Mouse (Mus musculus) CH12.LX (cell line): ENCODE results near the gene Hcrtr1.

Experiments
- BHLHE40 ChIP-seq: IDR thresholded peaks from 2 replicates; pipeline ENCODE4 v1.6.1; 2011; ENCODE audit warnings: mild to moderate bottlenecking, low read depth, low read length, improper control_type of control experiment
- CTCF ChIP-seq, 2 experiments: IDR thresholded peaks in 1 of 2; conservative IDR thresholded peaks in 1 of 2; 2 replicates each; pipeline ENCODE4 v1.5.1; 2011 to 2012; ENCODE audit warnings: low read depth in 2 of 2, low read length in 2 of 2, improper control_type of control experiment in 1 of 2, inconsistent platforms in 1 of 2, mild to moderate bottlenecking in 1 of 2, moderate library complexity in 1 of 2
- EP300 ChIP-seq: IDR thresholded peaks from 2 replicates; pipeline ENCODE4 v1.6.1; 2011; ENCODE audit warnings: low read length, improper control_type of control experiment
- HCFC1 ChIP-seq: IDR thresholded peaks from 2 replicates; pipeline ENCODE4 v1.6.1; 2012; ENCODE audit warnings: low read depth, mild to moderate bottlenecking, inconsistent platforms, low read length, improper control_type of control experiment
- JUND ChIP-seq: conservative IDR thresholded peaks from 2 replicates; pipeline ENCODE4 v1.6.1; 2011; ENCODE audit warnings: low read depth, low read length, improper control_type of control experiment
- POLR2A ChIP-seq: IDR thresholded peaks from 2 replicates; pipeline ENCODE4 v1.6.1; 2011; ENCODE audit warnings: low read depth, mild to moderate bottlenecking, improper control_type of control experiment, low read length
- USF1 ChIP-seq: IDR thresholded peaks from 2 replicates; pipeline ENCODE4 v1.6.1; 2014; ENCODE audit warnings: low read depth, mild to moderate bottlenecking, inconsistent platforms, low read length, improper control_type of control experiment
- USF2 ChIP-seq: conservative IDR thresholded peaks from 2 replicates; pipeline ENCODE4 v1.6.1; 2011; ENCODE audit warnings: low read depth, low read length, improper control_type of control experiment
- ZNF384 ChIP-seq: IDR thresholded peaks from 2 replicates; pipeline ENCODE4 v1.6.1; 2012; ENCODE audit warnings: low read depth, low read length, improper control_type of control experiment, inconsistent platforms

DNA sequence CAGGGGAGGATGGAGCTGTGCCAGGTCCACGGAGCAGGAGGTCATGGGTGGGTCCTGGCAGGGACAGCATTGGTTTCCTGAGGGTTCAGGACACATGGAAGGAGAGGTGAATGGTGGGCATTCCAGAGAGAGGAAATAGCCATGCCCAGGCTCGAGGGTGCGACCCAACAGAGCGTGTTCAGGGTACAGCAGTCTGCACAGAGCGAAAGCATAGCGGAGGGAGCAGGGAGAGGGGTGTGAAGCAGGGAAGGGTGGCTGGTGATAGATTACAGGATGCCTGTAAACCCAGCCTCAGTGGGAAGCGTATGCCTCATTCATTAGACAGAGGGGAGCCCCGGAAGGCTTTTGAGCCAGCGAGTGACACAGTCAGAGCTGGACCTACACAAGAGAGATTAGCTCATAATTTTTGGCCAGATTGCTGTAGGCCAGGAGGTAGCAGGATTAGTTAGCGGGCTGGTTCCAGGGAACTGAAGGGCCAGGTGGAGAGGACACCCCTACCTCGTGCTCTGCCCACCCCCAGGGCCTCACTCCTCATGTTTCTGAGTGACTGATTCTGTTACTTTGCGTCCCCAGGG is 53.8 kb downstream of the Hcrtr1 start:
- TF ChIP-seq JUND (no peak), HCFC1 (no peak), POLR2A (no peak), USF2 (no peak), USF1 (no peak), EP300 (no peak), CTCF (conservative IDR thresholded peaks at IDR 0.05 in 1 of 2, IDR thresholded peaks at IDR 0.05 in 1 of 2; ENCODE audit: low read depth in 2 of 2, low read length in 2 of 2) (no peak), BHLHE40 (no peak), ZNF384 (no peak)
